Mouse (Mus musculus): ENCODE measurements around the gene Abcc9.

The Abcc9 gene

DNA sequence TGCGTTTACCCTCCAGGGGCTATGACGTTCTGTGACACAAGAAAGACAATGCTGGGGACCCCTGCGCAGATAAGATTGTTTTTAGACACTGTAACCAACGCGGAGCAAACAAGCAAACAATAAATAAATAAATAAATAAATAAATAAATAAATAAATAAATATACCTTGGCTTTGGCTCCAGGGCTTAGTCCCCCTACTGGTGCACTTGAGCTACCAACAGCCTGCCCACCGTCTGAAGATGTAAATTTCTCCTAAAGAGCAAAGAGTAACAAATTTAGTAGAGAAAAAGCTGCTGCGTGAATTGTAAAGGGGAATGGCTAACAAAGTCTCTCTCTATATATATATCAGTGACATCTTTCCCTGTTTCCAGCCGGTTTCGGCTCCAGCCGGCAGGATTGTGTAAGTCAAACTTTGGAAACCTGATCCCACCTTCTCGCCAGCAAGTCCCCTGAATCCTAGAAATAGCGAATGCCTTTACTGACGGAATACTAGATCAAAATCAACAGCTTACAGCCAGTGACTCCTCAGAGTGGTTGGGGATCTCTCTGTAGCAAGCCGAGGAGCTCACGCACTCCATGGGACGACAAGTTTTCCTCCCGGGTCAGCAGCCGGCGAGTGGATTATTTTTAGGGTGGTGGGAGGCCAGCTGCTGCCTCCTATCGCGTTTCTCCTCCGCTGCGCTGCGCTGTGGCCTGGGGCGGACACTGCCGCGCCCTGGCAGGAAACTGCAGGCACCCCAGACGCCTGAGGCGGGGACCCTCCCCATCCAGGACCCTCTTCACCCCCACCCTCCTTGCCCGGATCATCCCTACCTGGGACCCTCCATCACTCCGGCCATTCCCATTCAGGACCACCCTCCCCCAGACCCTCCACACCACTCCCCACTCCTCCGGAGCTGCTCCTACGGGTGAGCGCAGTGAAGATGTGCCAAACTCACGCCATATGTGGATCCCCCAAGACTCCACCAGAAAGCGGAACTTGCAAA, at the start of gene Abcc9:
Abcc9 (minus strand) TSS at position 664 of the 986 bp plus-strand sequence.
- in situ Hi-C loops (cut with MboI, MseI), result loop anchor here (10.0 kb wide), 1 partner anchor 1957 kb away; no protein-coding TSS in a partner anchor

DNA sequence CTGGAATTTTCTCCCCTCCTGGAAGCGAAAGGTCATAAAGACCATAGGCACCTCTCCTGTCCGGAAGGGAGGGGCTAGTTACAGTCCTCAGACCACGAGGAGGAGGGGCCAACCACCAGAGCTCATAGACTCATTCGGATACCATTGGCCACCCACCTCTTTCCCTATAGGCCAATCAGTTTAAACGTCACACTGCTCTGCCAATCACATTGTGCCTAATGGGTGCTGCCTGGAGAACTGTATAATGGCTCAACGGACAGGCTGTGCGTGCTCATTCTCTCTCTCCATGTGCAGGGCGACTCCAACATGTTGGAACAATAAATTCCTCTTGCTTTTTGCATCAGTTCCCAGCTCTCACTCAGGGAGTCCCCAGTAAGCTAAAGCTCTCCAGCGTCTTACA, 49.2 kb upstream of the Abcc9 start:
- in situ Hi-C loops (cut with MboI, MseI), result no loop called here

DNA sequence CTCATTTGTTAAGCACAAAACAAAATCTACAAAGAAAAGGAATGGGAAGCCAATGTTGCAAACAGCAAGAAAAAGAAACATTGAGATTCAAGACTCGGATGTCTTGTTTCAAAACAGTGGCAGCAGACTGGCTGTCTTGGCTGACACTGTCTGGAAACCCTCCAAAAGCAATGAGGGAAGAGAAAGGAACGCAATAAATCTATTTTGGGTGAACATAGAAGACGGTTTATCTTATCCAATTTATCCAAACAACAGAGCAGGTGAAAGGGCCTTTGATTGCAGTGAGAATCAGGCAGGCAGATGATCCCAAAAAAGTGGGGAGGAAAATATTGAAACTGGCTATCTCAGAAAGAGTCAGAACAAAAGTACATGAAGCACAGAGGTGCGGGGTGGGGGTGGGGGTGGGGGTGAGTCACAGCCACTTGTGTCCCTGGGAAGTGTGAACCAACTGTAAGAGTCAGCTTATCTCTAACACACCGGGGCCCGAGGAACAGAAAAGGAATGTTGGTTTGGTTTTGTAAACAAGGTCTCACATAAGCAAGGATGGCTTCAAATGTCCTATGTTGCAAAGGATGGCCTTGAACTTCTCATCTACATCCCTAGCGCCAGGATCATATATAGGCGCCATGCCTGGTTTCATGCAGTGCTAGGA, 46.1 kb upstream of the Abcc9 start:
- in situ Hi-C loops (cut with MboI, MseI), result no loop called here

DNA sequence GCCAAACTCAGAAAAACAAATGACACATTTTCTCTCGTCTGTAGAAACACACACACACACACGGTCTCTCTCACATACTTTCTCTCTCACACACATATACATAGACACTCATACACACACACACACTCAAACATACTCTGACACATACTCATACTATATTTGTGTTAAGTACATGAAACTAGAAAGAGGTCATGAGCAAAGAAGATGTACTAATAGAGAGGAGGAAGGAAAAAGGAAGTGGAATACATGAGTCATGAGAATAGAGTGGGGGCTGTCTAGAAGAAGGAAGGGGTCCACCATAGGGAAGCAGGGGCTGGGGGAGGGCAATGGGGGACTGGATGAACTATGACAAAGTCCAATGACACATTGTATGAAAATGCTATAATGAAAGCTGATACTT, 45.0 kb upstream of the Abcc9 start:
- in situ Hi-C loops (cut with MboI, MseI), result no loop called here

DNA sequence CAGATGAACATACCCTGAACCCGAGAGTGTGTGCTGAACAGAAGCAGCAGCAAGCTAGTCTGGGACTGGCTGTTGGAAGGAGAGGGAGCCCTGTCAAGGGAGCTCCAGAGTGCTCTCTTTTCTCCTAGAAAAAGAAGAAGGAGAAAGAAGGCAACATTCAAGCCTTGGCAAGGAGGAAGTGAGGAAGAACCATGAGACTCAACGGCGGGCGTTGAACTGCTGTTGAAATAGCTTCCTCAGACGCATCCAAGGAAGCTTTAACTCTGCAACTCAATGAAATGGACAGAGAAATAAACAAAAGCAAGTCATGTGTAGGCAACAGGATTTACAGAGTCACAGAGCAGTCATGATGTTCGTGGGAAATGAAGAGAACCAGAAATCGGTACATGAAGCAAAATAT, 44.6 kb upstream of the Abcc9 start:
- in situ Hi-C loops (cut with MboI, MseI), result no loop called here

DNA sequence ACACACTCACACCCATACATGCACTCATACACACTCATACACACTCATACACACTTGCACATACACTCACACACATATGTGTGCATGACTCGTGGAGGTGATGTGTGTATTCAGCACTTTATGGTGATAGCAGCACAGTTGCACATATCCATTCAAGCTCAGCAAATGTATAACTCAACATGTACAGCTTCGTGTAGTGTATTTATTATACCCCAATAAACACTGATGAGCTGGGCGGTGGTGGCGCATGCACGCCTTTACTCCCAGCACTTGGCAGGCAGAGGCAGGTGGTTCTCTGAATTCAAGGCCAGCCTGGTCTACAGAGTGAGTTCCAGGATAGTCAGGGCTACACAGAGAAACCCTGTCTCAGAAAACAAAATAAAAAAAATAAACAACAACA, 43.4 kb upstream of the Abcc9 start:
- in situ Hi-C loops (cut with MboI, MseI), result no loop called here

DNA sequence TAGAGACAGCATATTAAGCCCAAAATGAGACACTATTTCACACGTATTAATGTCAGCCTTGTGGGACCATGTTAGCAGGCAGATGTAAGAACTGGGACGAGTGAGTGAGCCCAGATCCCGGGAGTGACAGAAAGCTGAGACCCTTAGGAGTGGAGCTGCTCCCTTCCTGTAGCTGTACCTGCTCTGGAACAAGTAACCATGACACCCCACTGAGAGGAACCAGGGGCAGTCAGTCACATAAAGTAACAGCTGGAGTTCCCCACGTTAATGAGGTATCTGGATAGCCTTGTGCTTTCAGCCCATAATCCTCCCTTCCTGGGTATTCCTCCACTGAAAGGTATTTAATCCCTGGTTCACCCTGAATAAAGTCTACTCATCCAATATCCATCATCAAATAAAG, 41.1 kb upstream of the Abcc9 start:
- in situ Hi-C loops (cut with MboI, MseI), result no loop called here

DNA sequence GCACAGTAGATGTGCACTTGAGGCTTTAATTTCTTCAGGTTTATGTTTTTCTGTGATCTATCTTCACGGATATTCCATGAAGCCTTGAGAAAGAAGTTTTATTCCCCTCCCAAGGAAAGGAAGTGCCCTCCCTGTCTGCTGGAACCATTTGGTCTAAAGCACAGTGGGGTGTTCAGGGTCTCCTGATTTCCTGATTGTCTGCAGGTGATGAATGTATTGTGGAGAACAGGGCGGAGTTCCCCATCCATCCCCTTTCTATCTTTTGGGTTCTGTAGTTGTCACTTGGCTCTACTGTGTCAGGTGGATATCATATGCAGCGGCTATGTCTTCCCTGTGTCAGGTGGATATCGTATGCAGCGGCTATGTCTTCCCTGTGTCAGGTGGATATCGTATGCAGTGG, 39.6 kb upstream of the Abcc9 start:
- in situ Hi-C loops (cut with MboI, MseI), result no loop called here

DNA sequence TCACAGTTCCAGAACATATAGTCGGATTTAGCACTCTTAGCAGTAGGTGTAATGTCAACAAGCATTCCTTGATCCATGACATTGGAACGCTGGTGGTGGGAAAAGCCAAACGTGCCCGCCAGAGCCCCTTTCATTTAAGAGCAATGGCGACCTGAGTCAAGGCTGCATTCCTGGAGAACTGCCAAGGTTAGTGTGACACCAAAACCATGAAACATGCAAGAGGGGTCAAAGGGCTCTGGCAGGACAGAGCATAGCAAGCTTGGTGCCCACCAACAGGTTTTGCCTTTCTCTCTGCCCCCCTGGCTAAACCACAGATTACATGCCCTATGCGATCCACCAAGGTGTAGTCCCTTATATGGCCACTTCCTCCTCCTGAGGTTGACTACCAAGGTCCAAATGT, 36.5 kb upstream of the Abcc9 start:
- in situ Hi-C loops (cut with MboI, MseI), result loop anchor here (5.0 kb wide), 1 partner anchor 216 kb away; no protein-coding TSS in a partner anchor

DNA sequence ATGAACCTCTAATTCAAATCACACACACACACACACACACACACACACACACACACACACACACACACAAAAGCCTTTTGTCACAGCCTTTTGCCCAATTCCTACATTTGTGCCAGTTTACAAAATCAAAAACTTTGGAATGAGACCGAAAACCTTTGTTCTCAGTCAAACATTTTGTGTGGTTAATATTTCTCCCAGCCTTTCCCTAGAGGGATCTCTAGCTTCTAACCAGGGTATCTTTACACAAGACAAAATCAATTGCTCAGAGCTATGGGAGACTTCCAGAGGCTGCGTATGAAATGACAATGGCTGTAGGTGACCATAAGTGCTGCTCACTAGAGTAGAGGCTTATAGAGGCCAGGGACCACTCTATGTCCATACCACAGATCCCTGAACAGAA, 36.1 kb upstream of the Abcc9 start:
- in situ Hi-C loops (cut with MboI, MseI), result loop anchor here (5.0 kb wide), 1 partner anchor 216 kb away; no protein-coding TSS in a partner anchor

DNA sequence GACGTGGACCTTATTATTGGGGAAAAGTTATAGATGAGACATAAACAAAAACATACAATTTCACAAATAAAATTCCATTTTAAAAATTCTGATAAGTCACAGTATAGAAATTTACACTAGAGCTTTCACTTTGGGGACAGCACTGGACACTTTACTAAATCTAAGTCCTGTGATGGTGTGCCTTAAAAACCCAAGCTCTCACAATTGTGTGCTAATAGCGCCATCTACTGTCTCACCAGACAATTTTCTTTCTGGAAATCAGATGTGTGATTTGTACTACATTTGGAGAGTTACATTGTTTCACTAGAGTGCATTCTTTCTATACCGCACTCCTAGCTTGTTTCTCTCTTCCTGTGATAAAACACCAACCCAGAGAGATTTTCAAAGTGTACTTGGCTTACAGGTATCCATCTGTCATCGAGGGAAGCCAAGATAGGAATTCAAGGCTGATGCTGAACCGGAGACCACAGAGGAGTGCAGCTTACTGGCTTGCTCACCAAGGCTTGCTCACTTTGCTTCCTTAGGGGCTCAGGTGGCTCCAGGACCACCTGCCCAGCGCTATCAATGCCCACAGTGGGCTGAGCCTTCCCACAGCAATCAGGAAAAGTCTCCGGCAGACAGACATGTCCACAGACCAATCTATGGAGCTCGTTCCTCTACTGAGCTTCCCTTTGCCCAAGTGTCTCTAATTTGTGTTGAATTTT, 33.3 kb upstream of the Abcc9 start:
- in situ Hi-C loops (cut with MboI, MseI), result loop anchor here (5.0 kb wide), 1 partner anchor 213 kb away; no protein-coding TSS in a partner anchor

DNA sequence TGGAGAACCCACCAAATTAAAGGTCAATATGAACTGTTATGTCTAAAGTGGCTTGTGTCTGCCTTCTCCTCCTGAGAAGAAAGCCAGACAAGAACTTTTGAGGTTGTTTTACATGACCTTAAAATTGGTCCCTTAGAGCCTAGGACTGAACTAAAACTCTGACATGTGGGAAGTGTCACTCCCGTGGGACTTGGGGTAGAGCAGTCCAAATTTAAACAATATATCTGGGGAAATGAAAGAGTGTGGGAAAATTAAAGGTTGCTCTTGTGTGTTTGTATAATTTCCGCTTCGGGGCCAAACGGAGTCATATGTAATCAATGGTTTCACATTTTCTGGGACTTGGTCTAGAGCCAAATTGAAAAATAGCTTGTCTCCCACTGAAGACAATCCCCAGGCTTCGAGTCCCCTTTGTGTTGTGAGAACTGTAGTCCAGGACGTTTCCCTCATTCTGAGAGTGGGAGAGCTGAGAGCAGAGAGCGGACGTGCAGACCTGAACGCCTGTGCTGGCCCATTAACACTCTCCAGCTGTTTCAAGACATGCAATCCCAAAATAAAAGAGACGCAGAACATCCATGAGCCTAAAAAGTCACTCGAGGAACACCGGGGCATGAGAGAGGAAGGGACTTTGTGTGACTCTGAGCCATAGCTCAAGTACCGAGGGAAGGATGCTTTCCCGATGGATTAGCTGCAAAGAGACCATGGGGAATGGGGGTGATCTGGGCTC, 30.6 kb upstream of the Abcc9 start:
- in situ Hi-C loops (cut with MboI, MseI), result no loop called here

DNA sequence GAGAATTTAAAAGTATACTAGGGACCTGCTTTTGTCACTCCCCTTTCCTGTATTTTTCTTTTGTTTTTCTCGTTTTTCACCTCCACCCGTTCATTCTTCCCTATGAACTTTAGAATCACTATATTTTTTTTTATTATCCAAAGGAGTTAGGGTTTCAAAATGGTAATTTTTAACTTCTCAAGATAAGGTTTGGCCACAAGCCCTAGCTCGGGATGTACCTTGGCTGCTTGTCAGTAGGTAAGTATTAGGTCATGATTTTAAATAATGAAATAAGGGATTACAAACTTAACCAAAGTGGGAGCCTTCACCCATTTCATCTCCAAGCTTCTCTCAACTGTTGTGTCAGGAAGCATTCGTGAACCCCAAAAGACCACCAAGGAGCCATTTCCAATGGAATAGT, 23.9 kb upstream of the Abcc9 start:
- in situ Hi-C loops (cut with MboI, MseI), result loop anchor here (10.0 kb wide), 1 partner anchor 1251 kb away; no protein-coding TSS in a partner anchor

DNA sequence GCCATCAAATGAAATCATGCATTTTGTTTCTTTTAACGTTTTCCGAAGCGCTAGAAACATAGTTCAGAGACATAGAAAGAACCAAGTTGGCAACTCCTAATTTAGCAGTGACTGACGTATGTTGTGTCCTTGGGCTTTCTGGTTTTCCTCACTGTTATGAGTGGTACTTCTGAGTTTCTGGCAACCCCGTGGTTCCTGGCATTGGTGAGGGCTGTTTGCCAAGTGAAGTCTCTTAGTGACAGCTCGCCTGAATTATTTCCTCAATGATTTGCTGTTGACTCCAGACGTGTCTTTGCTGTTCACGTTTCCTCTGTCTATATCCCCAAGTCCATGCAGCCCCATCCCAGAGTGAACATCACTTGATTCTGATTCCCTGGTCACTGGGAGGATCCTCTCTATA, 19.6 kb upstream of the Abcc9 start:
- in situ Hi-C loops (cut with MboI, MseI), result loop anchor here (10.0 kb wide), 1 partner anchor 1247 kb away; no protein-coding TSS in a partner anchor

DNA sequence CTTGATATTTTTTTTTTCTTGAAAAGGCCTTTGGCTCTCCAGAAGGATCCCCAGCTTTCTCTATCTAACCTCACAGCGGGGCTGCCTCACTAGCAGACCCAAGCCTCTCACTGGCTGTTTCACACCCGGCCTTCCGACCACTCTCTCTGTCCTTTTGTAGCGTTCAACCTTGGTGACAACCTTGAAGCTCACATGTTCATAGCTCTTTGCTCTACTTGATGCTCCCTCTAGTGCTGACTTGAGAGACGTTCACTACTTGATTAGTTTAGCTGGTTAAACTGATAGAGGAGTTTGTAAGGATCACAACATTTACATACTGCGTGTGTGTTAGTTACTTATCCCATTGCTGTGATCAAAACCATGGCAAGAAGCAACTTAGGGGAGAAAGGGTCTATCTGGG, 18.5 kb upstream of the Abcc9 start:
- in situ Hi-C loops (cut with MboI, MseI), result loop anchor here (10.0 kb wide), 1 partner anchor 1246 kb away; no protein-coding TSS in a partner anchor

DNA sequence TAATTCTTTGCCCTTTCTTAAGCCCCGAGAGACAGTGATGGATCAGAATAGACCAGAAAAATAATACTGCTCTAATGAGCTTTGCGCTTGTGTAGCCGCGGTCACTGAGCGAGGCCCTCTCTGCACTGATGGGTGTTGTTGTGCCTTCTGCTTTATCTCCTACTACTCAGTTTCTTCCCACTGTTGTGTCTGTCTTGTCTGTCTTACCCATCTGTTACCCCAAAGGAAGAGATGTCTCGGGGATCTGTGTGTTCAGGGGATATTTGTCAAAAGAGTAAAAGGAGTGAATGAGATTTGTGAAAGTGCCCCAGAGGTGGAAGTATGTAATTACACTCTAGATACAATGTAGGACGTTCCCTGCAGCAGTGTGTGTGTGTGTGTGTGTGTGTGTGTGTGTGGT, 16.1 kb upstream of the Abcc9 start:
- in situ Hi-C loops (cut with MboI, MseI), result no loop called here

DNA sequence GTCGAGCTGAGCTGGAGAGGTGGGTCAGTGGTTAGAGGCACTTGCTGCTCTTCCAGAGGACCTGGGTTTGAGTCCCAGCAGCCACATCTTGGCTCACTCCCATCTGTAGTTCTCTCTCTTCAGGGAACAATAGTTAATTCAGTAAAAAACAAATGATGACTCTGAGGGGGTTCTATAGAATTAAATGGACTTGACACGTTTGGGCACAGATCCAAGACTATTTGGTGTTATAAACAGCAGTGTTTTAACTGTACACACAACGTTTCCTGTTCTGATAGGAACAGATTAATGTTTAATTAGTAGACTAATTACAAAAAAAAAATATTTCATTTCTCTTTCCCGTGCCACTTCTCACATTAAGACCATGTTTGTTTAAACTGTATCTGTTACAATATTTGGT, 15.1 kb upstream of the Abcc9 start:
- in situ Hi-C loops (cut with MboI, MseI), result no loop called here

DNA sequence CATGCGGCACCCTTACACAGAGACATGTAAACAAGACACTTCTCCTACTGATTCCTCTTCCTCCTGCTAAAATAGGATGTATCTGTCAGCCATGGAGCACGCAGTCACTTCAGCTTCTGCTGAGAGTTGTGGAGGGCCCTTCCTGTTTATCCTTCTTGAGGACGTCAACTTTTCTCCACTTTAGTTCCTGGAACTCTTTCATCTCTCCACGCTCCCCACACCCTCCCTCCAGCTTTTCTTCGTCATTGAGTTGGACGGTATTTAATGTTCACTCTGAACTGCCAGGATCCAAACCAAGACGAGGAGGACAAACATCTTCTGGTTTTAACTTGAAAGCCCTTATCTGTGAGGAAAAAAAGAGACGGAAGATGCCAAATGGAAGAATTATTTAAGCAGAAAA, 12.9 kb upstream of the Abcc9 start:
- in situ Hi-C loops (cut with MboI, MseI), result no loop called here

DNA sequence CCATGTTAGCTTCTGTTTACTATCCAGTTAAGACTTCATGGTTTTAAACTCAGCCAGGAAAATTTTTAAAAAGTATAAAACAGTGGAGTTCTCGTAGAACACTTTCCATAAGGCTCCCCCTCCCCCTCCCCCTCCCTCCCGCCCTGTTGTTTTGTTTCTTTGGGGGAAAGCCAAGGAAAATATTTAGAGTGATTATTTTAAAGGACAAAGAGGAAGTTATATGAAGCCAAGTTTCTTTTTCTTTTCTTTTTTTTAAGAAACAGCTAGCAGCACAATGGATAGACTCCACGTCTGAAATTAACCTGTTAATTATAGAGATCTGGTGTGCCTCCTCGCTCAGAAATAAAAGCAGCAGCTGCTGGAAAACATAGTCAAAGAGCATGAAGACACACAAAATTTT, 9.0 kb upstream of the Abcc9 start:
- in situ Hi-C loops (cut with MboI, MseI), result no loop called here

DNA sequence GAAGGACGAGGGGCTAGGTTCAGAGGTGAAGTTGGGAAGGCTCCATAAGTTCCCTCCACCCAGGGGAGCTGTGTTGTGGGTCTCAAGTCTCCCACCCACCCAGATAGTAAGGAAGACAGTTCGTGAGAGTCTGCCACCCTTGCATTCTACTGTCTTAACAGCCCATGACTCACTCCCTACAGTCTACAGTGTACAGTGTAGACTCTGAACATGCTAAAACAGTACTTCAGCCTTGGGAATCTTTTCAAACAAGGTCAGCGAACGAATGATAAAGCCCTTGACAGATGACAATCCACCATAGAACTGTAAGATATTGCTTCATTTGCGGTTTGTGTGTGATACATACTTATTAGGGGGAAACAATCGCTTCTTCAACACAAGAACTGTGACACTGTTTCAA, 8.6 kb upstream of the Abcc9 start:
- in situ Hi-C loops (cut with MboI, MseI), result no loop called here

DNA sequence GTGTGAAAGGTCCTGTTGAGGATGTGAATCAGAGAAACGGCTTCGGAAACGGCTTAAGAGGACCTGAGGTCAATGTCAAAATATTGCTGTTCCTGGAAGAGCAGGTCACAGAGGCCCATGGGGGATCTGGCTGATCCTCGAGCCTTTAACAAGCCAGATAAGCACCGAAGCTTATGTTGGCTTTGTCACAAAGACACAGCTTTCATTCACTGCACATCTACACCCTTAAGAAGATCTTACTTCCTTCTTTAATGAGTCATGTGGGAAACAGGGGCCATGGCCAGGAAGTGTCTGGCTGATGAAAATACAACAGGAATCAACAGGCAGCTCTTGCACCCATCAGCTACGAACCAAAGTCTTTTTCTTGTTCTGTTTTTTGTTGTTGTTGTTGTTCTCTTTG, 6.3 kb upstream of the Abcc9 start:
- in situ Hi-C loops (cut with MboI, MseI), result loop anchor here (10.0 kb wide), 1 partner anchor 1964 kb away; no protein-coding TSS in a partner anchor

Data from T-helper 1 cell (primary cell).